Mouse (Mus musculus): ENCODE results near the gene Grip2. TPM values are rescaled to one million over a fixed set of nuclear protein-coding genes. Genes with fewer than 3 reads are reported as not detected.

Gene Grip2
- polyA plus RNA-seq, 1 experiment from 2014 or later = 9.1 TPM

DNA sequence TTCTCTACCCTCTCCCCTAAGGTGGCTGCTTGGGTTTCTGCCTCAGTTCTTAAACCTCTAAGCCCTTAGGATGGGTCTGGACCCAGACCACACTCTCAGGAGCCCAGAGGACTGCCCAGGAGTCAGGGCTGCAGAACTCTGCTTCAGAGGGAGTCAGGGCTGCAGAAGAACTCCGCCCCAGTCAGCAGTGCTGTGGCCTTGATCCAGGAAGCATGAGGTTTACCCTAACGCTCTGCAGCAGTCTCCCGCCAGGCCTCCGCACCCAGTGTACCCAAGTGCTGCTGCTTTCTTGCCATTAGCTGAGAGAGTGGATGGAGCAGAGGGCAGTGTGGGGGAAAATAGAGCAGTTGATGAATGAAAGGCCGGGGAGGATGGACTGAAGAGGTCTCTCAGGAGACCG, 19.0 kb downstream of the Grip2 start:
- H3K27ac ChIP-seq (ENCODE audit: low read length) = peak overlapping the region; percentile 5; the same call in 1 of the 2 replicates
- no peaks in the 10 kb centered on the region for H3K36me3 ChIP-seq (ENCODE audit: control insufficient read depth, insufficient read depth)
- peaks cover 15% of the 10 kb centered on the region for H3K27me3 ChIP-seq (ENCODE audit: control insufficient read depth, insufficient read depth, low read length)
- H3K4me2 ChIP-seq (ENCODE audit: low read depth, low read length) = no peak overlapping the region
- no peak overlapping the region for H3K4me3 ChIP-seq (ENCODE audit: low read length)
- no peak overlapping the region; the same call in 1 of the 2 replicates for H3K9ac ChIP-seq (ENCODE audit: low read length)
- ATAC-seq (replicated peaks; ENCODE audit: extremely low read depth, insufficient read depth, low FRiP score) = 0 out of 2 replicates have a peak, but pooled peaks have one; percentile 11
- H3K9me3 ChIP-seq (replicated peaks; ENCODE audit: control insufficient read depth, low read length) = no peaks in the 10 kb centered on the region
- peaks cover 31% of the 10 kb centered on the region for H3K4me1 ChIP-seq (ENCODE audit: control insufficient read depth, insufficient read depth, low read length)
- WGBS = 49% methylated on average over 6 of the region's 6 CpGs

DNA sequence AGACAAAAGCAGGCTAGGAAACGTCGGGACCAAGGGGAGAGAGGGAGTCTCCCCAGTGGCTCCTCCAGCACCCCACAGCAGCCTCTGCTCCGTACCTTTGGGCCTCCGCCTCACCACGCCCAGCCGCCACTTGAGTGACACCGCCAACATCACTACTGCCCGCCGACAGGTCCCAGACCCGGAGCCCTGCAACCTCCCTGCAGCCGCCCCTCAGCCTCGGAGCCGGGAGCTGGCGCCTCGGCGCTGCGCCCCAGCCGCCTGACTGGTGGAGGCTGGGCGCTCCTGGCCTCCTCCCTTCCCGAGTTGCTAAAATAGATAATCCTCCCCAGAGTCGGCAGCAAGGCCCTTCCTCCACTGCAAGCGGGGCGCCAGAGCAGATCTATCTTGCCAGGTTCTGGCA, 19.9 kb downstream of the Grip2 start:
- H3K4me3 ChIP-seq (ENCODE audit: low read length) = peak overlapping the region; percentile 50
- peak overlapping the region; percentile 87 for H3K27ac ChIP-seq (ENCODE audit: low read length)
- WGBS = under 1% methylated on average over 23 of the region's 23 CpGs
- H3K36me3 ChIP-seq (ENCODE audit: control insufficient read depth, insufficient read depth) = no peaks in the 10 kb centered on the region
- peaks cover 31% of the 10 kb centered on the region for H3K4me1 ChIP-seq (ENCODE audit: control insufficient read depth, insufficient read depth, low read length)
- H3K9me3 ChIP-seq (replicated peaks; ENCODE audit: control insufficient read depth, low read length) = no peaks in the 10 kb centered on the region
- H3K27me3 ChIP-seq (ENCODE audit: control insufficient read depth, insufficient read depth, low read length) = peaks cover 15% of the 10 kb centered on the region
- peak overlapping the region; percentile 76 for H3K9ac ChIP-seq (ENCODE audit: low read length)
- peak; percentile 80 for ATAC-seq (replicated peaks; ENCODE audit: extremely low read depth, insufficient read depth, low FRiP score)
- H3K4me2 ChIP-seq (ENCODE audit: low read depth, low read length) = peak overlapping the region; percentile 62

DNA sequence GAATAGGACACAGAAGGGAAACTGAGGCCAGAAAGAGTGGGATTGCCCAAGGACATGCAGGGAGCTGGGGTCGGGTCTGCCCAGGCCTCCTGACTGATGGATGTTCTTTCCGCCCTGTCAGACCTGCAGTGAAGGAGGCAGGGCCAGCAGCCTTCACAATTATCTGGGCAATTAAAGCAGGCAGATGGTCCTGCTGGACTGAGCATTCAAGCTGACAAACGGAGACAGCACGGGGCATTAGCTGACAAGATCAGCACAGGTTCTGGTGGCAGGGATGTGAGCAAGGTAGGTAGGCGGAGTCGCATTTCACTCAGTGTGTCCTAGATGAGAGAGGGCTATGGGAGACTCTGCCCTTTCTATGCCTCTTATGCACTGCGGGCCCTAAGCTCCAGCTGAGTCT, 22.9 kb downstream of the Grip2 start:
- H3K27me3 ChIP-seq (ENCODE audit: control insufficient read depth, insufficient read depth, low read length) = peaks cover 14% of the 10 kb centered on the region
- WGBS = 46% methylated on average over 7 of the region's 7 CpGs

DNA sequence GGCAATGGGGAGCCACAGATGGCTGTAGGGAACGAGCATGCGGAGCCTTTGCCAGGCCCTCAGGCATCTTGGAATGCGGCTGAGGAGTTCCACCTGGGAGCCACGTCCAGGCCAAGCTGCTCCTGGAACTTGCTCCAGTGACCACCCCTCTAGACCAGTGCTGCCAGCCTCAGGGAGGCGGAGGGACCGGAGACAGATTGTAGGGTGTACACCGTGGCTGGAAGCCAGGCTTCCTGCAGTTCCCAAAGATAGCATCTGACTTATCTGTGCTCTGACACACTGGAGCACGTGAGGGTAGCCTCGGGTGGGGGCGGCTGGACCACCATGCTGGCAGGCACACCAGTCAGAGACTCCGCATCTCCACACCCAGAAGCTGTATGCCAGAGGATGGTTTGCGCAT, 28.6 kb downstream of the Grip2 start:
- no peaks in the 10 kb centered on the region for H3K27me3 ChIP-seq (ENCODE audit: control insufficient read depth, insufficient read depth, low read length)
- H3K9me3 ChIP-seq (replicated peaks; ENCODE audit: control insufficient read depth, low read length) = no peaks in the 10 kb centered on the region
- H3K36me3 ChIP-seq (ENCODE audit: control insufficient read depth, insufficient read depth) = no peaks in the 10 kb centered on the region
- H3K27ac ChIP-seq (ENCODE audit: low read length) = no peak overlapping the region
- no peak overlapping the region for H3K4me2 ChIP-seq (ENCODE audit: low read depth, low read length)
- ATAC-seq (replicated peaks; ENCODE audit: extremely low read depth, insufficient read depth, low FRiP score) = no peak
- peaks cover 50% of the 10 kb centered on the region for H3K4me1 ChIP-seq (ENCODE audit: control insufficient read depth, insufficient read depth, low read length)
- no peak overlapping the region for H3K9ac ChIP-seq (ENCODE audit: low read length)
- H3K4me3 ChIP-seq (ENCODE audit: low read length) = no peak overlapping the region
- 36% methylated on average over 12 of the region's 12 CpGs for WGBS

More for the DNA sequence above, 22.9 kb downstream of the Grip2 start:
- no peaks in the 10 kb centered on the region for H3K36me3 ChIP-seq (ENCODE audit: control insufficient read depth, insufficient read depth)
- H3K4me2 ChIP-seq (ENCODE audit: low read depth, low read length) = peak overlapping the region; percentile 3; the same call in 1 of the 2 replicates
- no peak for ATAC-seq (replicated peaks; ENCODE audit: extremely low read depth, insufficient read depth, low FRiP score)
- H3K9me3 ChIP-seq (replicated peaks; ENCODE audit: control insufficient read depth, low read length) = no peaks in the 10 kb centered on the region
- H3K4me3 ChIP-seq (ENCODE audit: low read length) = no peak overlapping the region
- no peak overlapping the region for H3K27ac ChIP-seq (ENCODE audit: low read length)
- H3K4me1 ChIP-seq (ENCODE audit: control insufficient read depth, insufficient read depth, low read length) = peaks cover 40% of the 10 kb centered on the region
- peak overlapping the region; percentile 6; the same call in 1 of the 2 replicates for H3K9ac ChIP-seq (ENCODE audit: low read length)

DNA sequence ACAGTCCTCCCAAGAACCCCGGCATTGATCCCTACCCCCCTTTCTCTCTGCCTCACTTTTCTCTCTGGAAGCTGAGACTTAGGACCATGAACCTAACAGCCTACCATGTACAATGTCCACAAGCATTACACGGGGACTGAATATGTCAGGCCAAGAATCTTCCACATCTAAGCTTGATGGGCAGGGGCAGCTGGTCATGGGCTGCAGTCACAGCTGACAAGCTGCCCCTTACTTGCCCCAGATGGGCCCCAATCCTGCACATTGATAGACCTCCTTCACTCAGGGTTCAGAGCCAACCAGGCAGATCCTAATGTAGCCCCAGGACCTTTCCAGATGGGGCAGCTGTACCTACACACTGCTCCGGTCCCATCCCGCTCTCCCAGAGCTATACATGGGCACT, 30.3 kb downstream of the Grip2 start:
- H3K4me1 ChIP-seq (ENCODE audit: control insufficient read depth, insufficient read depth, low read length) = peaks cover 64% of the 10 kb centered on the region
- H3K9ac ChIP-seq (ENCODE audit: low read length) = peak overlapping the region; percentile 22; the same call in 1 of the 2 replicates
- H3K27me3 ChIP-seq (ENCODE audit: control insufficient read depth, insufficient read depth, low read length) = no peaks in the 10 kb centered on the region
- no peak for ATAC-seq (replicated peaks; ENCODE audit: extremely low read depth, insufficient read depth, low FRiP score)
- H3K9me3 ChIP-seq (replicated peaks; ENCODE audit: control insufficient read depth, low read length) = no peaks in the 10 kb centered on the region
- 0 out of 2 replicates have a peak overlapping the region, but pooled peaks have one; percentile 8 for H3K27ac ChIP-seq (ENCODE audit: low read length)
- WGBS = 83% methylated on average over 4 of the region's 4 CpGs
- H3K4me2 ChIP-seq (ENCODE audit: low read depth, low read length) = peak overlapping the region; percentile 70; the same call in 1 of the 2 replicates
- H3K36me3 ChIP-seq (ENCODE audit: control insufficient read depth, insufficient read depth) = no peaks in the 10 kb centered on the region
- H3K4me3 ChIP-seq (ENCODE audit: low read length) = no peak overlapping the region

DNA sequence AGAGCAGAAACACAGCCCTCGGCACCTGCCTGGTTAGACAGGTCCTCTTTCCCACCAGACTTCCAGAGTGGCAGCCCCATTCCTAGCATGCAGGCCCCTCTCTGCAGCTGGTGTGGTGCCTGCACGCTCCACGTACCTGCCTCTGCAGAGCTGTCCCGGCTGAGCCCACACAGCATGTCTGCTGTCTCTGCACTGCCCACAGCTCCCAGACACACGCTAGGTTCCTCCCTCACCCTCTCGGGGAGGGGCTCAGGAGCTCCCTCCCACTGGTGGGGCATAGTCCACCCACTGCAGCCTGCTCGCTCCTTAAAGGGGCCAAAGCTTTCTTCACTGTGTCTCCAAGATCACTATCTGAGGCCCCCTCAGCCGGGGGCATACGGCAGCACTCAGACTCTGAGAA, 31.0 kb downstream of the Grip2 start:
- Histone ChIP-seq H3K4me3 (ENCODE audit: low read length) (peak overlapping the region; percentile 53), H3K4me1 (ENCODE audit: control insufficient read depth, insufficient read depth, low read length) (peaks cover 68% of the 10 kb centered on the region), H3K9me3 (replicated peaks; ENCODE audit: control insufficient read depth, low read length) (no peaks in the 10 kb centered on the region), H3K4me2 (ENCODE audit: low read depth, low read length) (peak overlapping the region; percentile 70), H3K36me3 (ENCODE audit: control insufficient read depth, insufficient read depth) (no peaks in the 10 kb centered on the region), H3K27ac (ENCODE audit: low read length) (peak overlapping the region; percentile 34), H3K27me3 (ENCODE audit: control insufficient read depth, insufficient read depth, low read length) (no peaks in the 10 kb centered on the region), H3K9ac (ENCODE audit: low read length) (peak overlapping the region; percentile 75)
- 27% methylated on average over 9 of the region's 9 CpGs for WGBS
- peak; percentile 79 for ATAC-seq (replicated peaks; ENCODE audit: extremely low read depth, insufficient read depth, low FRiP score)

DNA sequence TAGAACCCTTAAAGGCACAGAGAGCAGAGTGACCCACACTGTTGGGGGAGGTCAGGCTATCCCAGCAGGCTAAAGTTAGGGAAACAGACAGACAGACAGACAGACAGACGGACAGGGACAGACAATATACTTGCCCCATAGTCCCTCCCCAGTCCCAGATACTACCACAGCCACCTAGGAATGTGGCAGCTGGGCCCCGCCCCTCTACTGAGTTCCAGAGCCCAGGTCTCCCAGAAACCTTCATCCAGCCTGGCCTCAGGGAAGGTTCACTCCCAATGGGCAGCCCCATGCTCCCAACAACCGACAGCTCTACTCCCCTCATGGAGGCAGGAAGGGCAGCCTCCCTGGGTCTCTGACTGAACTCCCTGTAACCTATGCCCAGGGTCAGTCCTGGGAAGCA, 31.4 kb downstream of the Grip2 start:
- Histone ChIP-seq H3K27me3 (ENCODE audit: control insufficient read depth, insufficient read depth, low read length) (no peaks in the 10 kb centered on the region), H3K4me3 (ENCODE audit: low read length) (peak overlapping the region; percentile 53), H3K36me3 (ENCODE audit: control insufficient read depth, insufficient read depth) (no peaks in the 10 kb centered on the region), H3K9me3 (replicated peaks; ENCODE audit: control insufficient read depth, low read length) (no peaks in the 10 kb centered on the region), H3K4me2 (ENCODE audit: low read depth, low read length) (peak overlapping the region; percentile 70), H3K27ac (ENCODE audit: low read length) (peak overlapping the region; percentile 34), H3K4me1 (ENCODE audit: control insufficient read depth, insufficient read depth, low read length) (peaks cover 69% of the 10 kb centered on the region), H3K9ac (ENCODE audit: low read length) (peak overlapping the region; percentile 75)
- peak; percentile 30; the same call in 1 of the 2 replicates for ATAC-seq (replicated peaks; ENCODE audit: extremely low read depth, insufficient read depth, low FRiP score)
- WGBS = 57% methylated on average over 3 of the region's 3 CpGs

DNA sequence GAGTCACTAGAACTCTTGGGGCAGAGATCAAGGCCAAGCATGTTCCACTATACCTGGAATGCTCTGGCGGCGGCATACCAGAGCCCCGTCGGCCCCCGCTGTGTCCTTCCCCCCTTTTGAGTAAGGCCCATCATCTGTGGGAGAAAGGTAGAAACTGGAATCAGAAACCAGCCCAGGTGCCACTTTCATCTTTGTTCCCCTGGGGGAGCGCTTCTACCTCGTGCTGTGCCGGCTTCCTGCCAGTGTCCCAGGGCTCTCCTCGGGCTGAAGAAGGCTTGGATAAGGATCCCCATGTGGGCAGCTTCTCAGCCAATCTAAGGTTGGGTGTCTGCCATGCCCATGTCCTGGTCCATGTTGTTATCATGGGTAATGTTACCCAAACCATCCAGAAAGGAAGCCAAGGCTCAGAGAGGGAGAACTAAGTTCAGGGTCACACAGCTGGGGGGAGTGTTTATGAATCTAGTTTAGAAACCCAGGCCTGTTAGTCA, 38.7 kb downstream of the Grip2 start:
- no peaks in the 10 kb centered on the region for H3K9me3 ChIP-seq (replicated peaks; ENCODE audit: control insufficient read depth, low read length)
- H3K36me3 ChIP-seq (ENCODE audit: control insufficient read depth, insufficient read depth) = no peaks in the 10 kb centered on the region
- WGBS = 71% methylated on average over 9 of the region's 9 CpGs
- peaks cover 41% of the 10 kb centered on the region for H3K4me1 ChIP-seq (ENCODE audit: control insufficient read depth, insufficient read depth, low read length)
- no peak overlapping the region for H3K27ac ChIP-seq (ENCODE audit: low read length)
- H3K9ac ChIP-seq (ENCODE audit: low read length) = no peak overlapping the region
- no peak overlapping the region for H3K4me3 ChIP-seq (ENCODE audit: low read length)
- H3K4me2 ChIP-seq (ENCODE audit: low read depth, low read length) = no peak overlapping the region
- no peaks in the 10 kb centered on the region for H3K27me3 ChIP-seq (ENCODE audit: control insufficient read depth, insufficient read depth, low read length)
- no peak for ATAC-seq (replicated peaks; ENCODE audit: extremely low read depth, insufficient read depth, low FRiP score)

DNA sequence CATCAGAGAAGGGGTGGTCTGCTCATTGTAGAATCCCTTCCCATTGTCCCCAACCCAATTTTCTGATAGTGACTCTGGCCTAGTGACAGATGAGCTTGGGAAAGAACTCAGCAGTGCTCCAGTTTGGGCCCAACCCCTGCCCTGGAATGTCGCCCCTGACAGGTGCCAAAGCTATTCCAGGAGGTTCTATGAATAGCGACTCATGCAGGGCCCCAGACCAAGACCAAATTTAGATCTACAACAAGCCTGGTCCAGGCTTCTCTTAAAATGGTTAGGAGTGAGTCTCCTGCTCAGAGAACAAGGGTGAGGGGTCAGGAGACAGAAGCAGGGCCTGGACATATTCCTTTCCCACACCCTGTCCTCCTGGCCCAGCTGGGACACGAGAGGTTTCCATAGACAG, 42.0 kb downstream of the Grip2 start:
- H3K4me3 ChIP-seq (ENCODE audit: low read length) = no peak overlapping the region
- H3K4me1 ChIP-seq (ENCODE audit: control insufficient read depth, insufficient read depth, low read length) = peaks cover 16% of the 10 kb centered on the region
- ATAC-seq (replicated peaks; ENCODE audit: extremely low read depth, insufficient read depth, low FRiP score) = peak; percentile 91
- peaks cover 3% of the 10 kb centered on the region; the same call in 1 of the 2 replicates for H3K36me3 ChIP-seq (ENCODE audit: control insufficient read depth, insufficient read depth)
- peak overlapping the region; percentile 63 for H3K9ac ChIP-seq (ENCODE audit: low read length)
- WGBS = 40% methylated on average over 3 of the region's 3 CpGs
- peak overlapping the region; percentile 99 for H3K27ac ChIP-seq (ENCODE audit: low read length)
- H3K9me3 ChIP-seq (replicated peaks; ENCODE audit: control insufficient read depth, low read length) = no peaks in the 10 kb centered on the region
- H3K27me3 ChIP-seq (ENCODE audit: control insufficient read depth, insufficient read depth, low read length) = no peaks in the 10 kb centered on the region
- no peak overlapping the region; the same call in 1 of the 2 replicates for H3K4me2 ChIP-seq (ENCODE audit: low read depth, low read length)
